Mouse (Mus musculus): Measurements from ENCODE around the gene Msi1. TPM values are rescaled to one million over a fixed set of nuclear protein-coding genes. Genes with fewer than 3 reads are reported as not detected.
A peak's percentile ranks its signal among the peaks of the same experiment; 100 is the strongest.
"Not testable (repeated sequence)": the region's sequence is repeated elsewhere in the genome, so short reads cannot be mapped to it uniquely, and the experiment has no call there.

Gene Msi1
- polyA plus RNA-seq, 1 experiment from 2014 or later, result 4.1 TPM

- peak overlapping the region; percentile 63 for H3K9ac ChIP-seq
These were observed 64.0 kb downstream of the Msi1 start for GRCm38 (mm10) chr5:115493441-115493840.

GRCm38 (mm10) chr5:115495618-115496017, 66.2 kb downstream of the Msi1 start:
- WGBS, result 82% methylated on average over 3 of the region's 3 CpGs
- not testable (repeated sequence) for H3K27ac ChIP-seq (replicated peaks); H3K9me3 ChIP-seq; H3K9ac ChIP-seq; H3K4me2 ChIP-seq; H3K27me3 ChIP-seq (replicated peaks); H3K36me3 ChIP-seq; H3K4me3 ChIP-seq; ATAC-seq (ENCODE audit: extremely low read depth, insufficient number of reproducible peaks, low FRiP score, low TSS enrichment)
- H3K4me1 ChIP-seq, result peaks cover 33% of the 10 kb centered on the region

More at GRCm38 (mm10) chr5:115493441-115493840, 64.0 kb downstream of the Msi1 start:
- ATAC-seq (ENCODE audit: extremely low read depth, insufficient number of reproducible peaks, low FRiP score, low TSS enrichment), result no peak
- H3K4me1 ChIP-seq, result peaks cover 38% of the 10 kb centered on the region
- WGBS, result 33% methylated on average over 5 of the region's 5 CpGs
- H3K27ac ChIP-seq (replicated peaks), result peak overlapping the region; percentile 84
- no peak overlapping the region for H3K4me3 ChIP-seq
- no peaks in the 10 kb centered on the region for H3K36me3 ChIP-seq
- H3K9me3 ChIP-seq, result no peaks in the 10 kb centered on the region
- H3K4me2 ChIP-seq, result peak overlapping the region; percentile 20; the same call in 1 of the 2 replicates
- H3K27me3 ChIP-seq (replicated peaks), result no peaks in the 10 kb centered on the region

- Histone ChIP-seq H3K9me3 (no peaks in the 10 kb centered on the region), H3K27me3 (replicated peaks) (no peaks in the 10 kb centered on the region), H3K4me2 (no peak overlapping the region), H3K4me1 (peaks cover 19% of the 10 kb centered on the region), H3K27ac (replicated peaks) (no peak overlapping the region), H3K36me3 (no peaks in the 10 kb centered on the region), H3K4me3 (no peak overlapping the region), H3K9ac (no peak overlapping the region)
- no peak for ATAC-seq (ENCODE audit: extremely low read depth, insufficient number of reproducible peaks, low FRiP score, low TSS enrichment)
- 61% methylated on average over 7 of the region's 7 CpGs for WGBS
These were observed 67.6 kb downstream of the Msi1 start for GRCm38 (mm10) chr5:115497033-115497432.

GRCm38 (mm10) chr5:115498307-115499240, 69.2 kb downstream of the Msi1 start:
- H3K27me3 ChIP-seq (replicated peaks), result no peaks in the 10 kb centered on the region; the same call in 1 of the 2 replicates
- H3K9ac ChIP-seq, result no peak overlapping the region
- H3K36me3 ChIP-seq, result no peaks in the 10 kb centered on the region
- no peaks in the 10 kb centered on the region for H3K9me3 ChIP-seq
- ATAC-seq (ENCODE audit: extremely low read depth, insufficient number of reproducible peaks, low FRiP score, low TSS enrichment), result no peak
- 45% methylated on average over 9 of the region's 9 CpGs for WGBS
- H3K4me3 ChIP-seq, result no peak overlapping the region
- H3K27ac ChIP-seq (replicated peaks), result no peak overlapping the region
- H3K4me2 ChIP-seq, result no peak overlapping the region
- peaks cover 11% of the 10 kb centered on the region for H3K4me1 ChIP-seq

- Histone ChIP-seq H3K27me3 (replicated peaks) (no peaks in the 10 kb centered on the region; the same call in 1 of the 2 replicates), H3K9ac (no peak overlapping the region), H3K4me1 (no peaks in the 10 kb centered on the region), H3K4me2 (no peak overlapping the region), H3K36me3 (no peaks in the 10 kb centered on the region), H3K27ac (replicated peaks) (no peak overlapping the region), H3K4me3 (no peak overlapping the region), H3K9me3 (no peaks in the 10 kb centered on the region)
- no peak for ATAC-seq (ENCODE audit: extremely low read depth, insufficient number of reproducible peaks, low FRiP score, low TSS enrichment)
- WGBS, result 70% methylated on average over 12 of the region's 12 CpGs
These were observed 71.1 kb downstream of the Msi1 start for GRCm38 (mm10) chr5:115500383-115500935.

- Histone ChIP-seq H3K27ac (replicated peaks) (no peak overlapping the region), H3K27me3 (replicated peaks) (no peaks in the 10 kb centered on the region; the same call in 1 of the 2 replicates), H3K9me3 (no peaks in the 10 kb centered on the region), H3K4me1 (peaks cover 11% of the 10 kb centered on the region), H3K9ac (no peak overlapping the region), H3K4me2 (no peak overlapping the region), H3K36me3 (no peaks in the 10 kb centered on the region), H3K4me3 (no peak overlapping the region)
- WGBS, result 56% methylated on average over 12 of the region's 12 CpGs
- ATAC-seq (ENCODE audit: extremely low read depth, insufficient number of reproducible peaks, low FRiP score, low TSS enrichment), result no peak
These were observed 73.6 kb downstream of the Msi1 start for GRCm38 (mm10) chr5:115503035-115503434.

Other genes with a start within 250 kb of the Msi1 start
- gene Cabp1, start 235.2 kb upstream of the Msi1 start, polyA plus RNA-seq (2015; fragmentation: Nextera tagmentation; extraction: Ambion mirVana), result 0.53 and 0.60 TPM in 2 replicates
- 63.6 and 73.0 TPM in 2 replicates for gene Pop5, start 193.8 kb upstream of the Msi1 start, polyA plus RNA-seq (2015; fragmentation: Nextera tagmentation; extraction: Ambion mirVana)
- 111 and 121 TPM in 2 replicates for gene Rnf10, start 156.7 kb upstream of the Msi1 start, polyA plus RNA-seq (2015; fragmentation: Nextera tagmentation; extraction: Ambion mirVana)
- gene Coq5, start 149.9 kb upstream of the Msi1 start, polyA plus RNA-seq (2015; fragmentation: Nextera tagmentation; extraction: Ambion mirVana), result 67.1 and 70.2 TPM in 2 replicates
- 1,196 and 1,415 TPM in 2 replicates for gene Dynll1, start 128.6 kb upstream of the Msi1 start, polyA plus RNA-seq (2015; fragmentation: Nextera tagmentation; extraction: Ambion mirVana)
- gene Srsf9, start 102.4 kb upstream of the Msi1 start, polyA plus RNA-seq (2015; fragmentation: Nextera tagmentation; extraction: Ambion mirVana), result 112 and 115 TPM in 2 replicates
- gene Gatc, start 88.4 kb upstream of the Msi1 start, polyA plus RNA-seq (2015; fragmentation: Nextera tagmentation; extraction: Ambion mirVana), result 22.0 and 22.8 TPM in 2 replicates
- gene Triap1, start 88.4 kb upstream of the Msi1 start, polyA plus RNA-seq (2015; fragmentation: Nextera tagmentation; extraction: Ambion mirVana), result 40.2 and 42.4 TPM in 2 replicates
- 1,395 and 1,520 TPM in 2 replicates for gene Cox6a1, start 80.6 kb upstream of the Msi1 start, polyA plus RNA-seq (2015; fragmentation: Nextera tagmentation; extraction: Ambion mirVana)
- gene Pla2g1b, start 36.7 kb downstream of the Msi1 start, polyA plus RNA-seq (2015; fragmentation: Nextera tagmentation; extraction: Ambion mirVana), result 0.88 and 1.1 TPM in 2 replicates
- 18.9 and 19.8 TPM in 2 replicates for gene Sirt4, start 55.1 kb downstream of the Msi1 start, polyA plus RNA-seq (2015; fragmentation: Nextera tagmentation; extraction: Ambion mirVana)
- gene Pxn, start 77.1 kb downstream of the Msi1 start, polyA plus RNA-seq (2015; fragmentation: Nextera tagmentation; extraction: Ambion mirVana), result 29.7 and 31.7 TPM in 2 replicates
- 1,009 and 1,125 TPM in 2 replicates for gene Rplp0, start 129.9 kb downstream of the Msi1 start, polyA plus RNA-seq (2015; fragmentation: Nextera tagmentation; extraction: Ambion mirVana)
- 24.6 and 26.7 TPM in 2 replicates for gene Gcn1l1, start 135.7 kb downstream of the Msi1 start, polyA plus RNA-seq (2015; fragmentation: Nextera tagmentation; extraction: Ambion mirVana)
- gene Rab35, start 202.3 kb downstream of the Msi1 start, polyA plus RNA-seq (2015; fragmentation: Nextera tagmentation; extraction: Ambion mirVana), result 13.1 and 15.7 TPM in 2 replicates

All from heart, embryonic 13.5 days (tissue).